Mouse (Mus musculus) heart, adult 9 months (tissue): ENCODE data around the gene Atg16l2.
A peak's percentile ranks its signal among the peaks of the same experiment; 100 is the strongest.

Experiments
- DNase-seq, 2 experiments: peaks; one replicate each; pipeline ENCODE4 v3.0.0; 2022; ENCODE audit warnings: low spot score in 2 of 2

The Atg16l2 gene

GRCm38 (mm10) chr7:101301881-101302456 is at the start of gene Atg16l2:
Atg16l2 (minus strand) TSS chr7:101302251.
- peak; percentile 94 for DNase-seq

GRCm38 (mm10) chr7:101349861-101350260 is 47.8 kb upstream of the Atg16l2 start:
- no peak for DNase-seq

GRCm38 (mm10) chr7:101348312-101348711 is 46.3 kb upstream of the Atg16l2 start:
- DNase-seq = no peak

- peak; percentile 54 to 58 for DNase-seq
These were observed 45.8 kb upstream of the Atg16l2 start, which contains the start of gene Arap1 for GRCm38 (mm10) chr7:101347767-101348270. Arap1 (plus strand) TSS chr7:101348067.

- DNase-seq = no peak
These were observed 44.9 kb upstream of the Atg16l2 start for GRCm38 (mm10) chr7:101346991-101347390.

- no peak for DNase-seq
These were observed 42.8 kb upstream of the Atg16l2 start for GRCm38 (mm10) chr7:101344892-101345291.

GRCm38 (mm10) chr7:101343135-101343534 is 41.1 kb upstream of the Atg16l2 start:
- DNase-seq = no peak

- DNase-seq = no peak
These were observed 39.4 kb upstream of the Atg16l2 start for GRCm38 (mm10) chr7:101341405-101341804.

- no peak for DNase-seq
These were observed 35.4 kb upstream of the Atg16l2 start for GRCm38 (mm10) chr7:101337401-101337800.

GRCm38 (mm10) chr7:101336686-101337085 is 34.6 kb upstream of the Atg16l2 start:
- DNase-seq = no peak

GRCm38 (mm10) chr7:101335228-101335627 is 33.2 kb upstream of the Atg16l2 start:
- no peak for DNase-seq

GRCm38 (mm10) chr7:101332045-101332831 is 30.2 kb upstream of the Atg16l2 start:
- DNase-seq = no peak

- no peak for DNase-seq
These were observed 28.8 kb upstream of the Atg16l2 start for GRCm38 (mm10) chr7:101330841-101331173.

GRCm38 (mm10) chr7:101330074-101330840 is 28.2 kb upstream of the Atg16l2 start:
- DNase-seq = no peak

GRCm38 (mm10) chr7:101329606-101330005 is 27.6 kb upstream of the Atg16l2 start:
- DNase-seq = no peak

- no peak for DNase-seq
These were observed 26.6 kb upstream of the Atg16l2 start for GRCm38 (mm10) chr7:101328621-101329158.

GRCm38 (mm10) chr7:101327786-101328185 is 25.7 kb upstream of the Atg16l2 start:
- no peak for DNase-seq

- no peak for DNase-seq
These were observed 25.2 kb upstream of the Atg16l2 start for GRCm38 (mm10) chr7:101327263-101327662.

GRCm38 (mm10) chr7:101326006-101326405 is 24.0 kb upstream of the Atg16l2 start:
- no peak for DNase-seq

GRCm38 (mm10) chr7:101324142-101324962 is 22.3 kb upstream of the Atg16l2 start:
- DNase-seq = no peak

- DNase-seq = no peak
These were observed 21.1 kb upstream of the Atg16l2 start for GRCm38 (mm10) chr7:101323141-101323594.
